Mouse (Mus musculus) C2C12 (cell line): ENCODE results near the gene Efna5. TPM values are rescaled to one million over a fixed set of nuclear protein-coding genes. Genes with fewer than 3 reads are reported as not detected.

Experiments
- H3K27me3 ChIP-seq: one replicate; pipeline ENCODE4 v1.6.1; 2011; ENCODE audit not compliant: control insufficient read depth, insufficient read depth, insufficient read length
- H3K36me3 ChIP-seq: one replicate; pipeline ENCODE4 v1.6.1; 2011; ENCODE audit not compliant: control insufficient read depth, insufficient read depth
- H3K4me3 ChIP-seq: one replicate; pipeline ENCODE4 v1.5.1; 2011; ENCODE audit warnings: mild to moderate bottlenecking, control low read depth; ENCODE audit not compliant: poor library complexity, insufficient read depth, severe bottlenecking
- H3K79me2 ChIP-seq: one replicate; pipeline ENCODE4 v1.6.1; 2011; ENCODE audit not compliant: control insufficient read depth, insufficient read depth
- H3K79me3 ChIP-seq: one replicate; pipeline ENCODE4 v1.6.1; 2011; ENCODE audit warnings: low read depth, control low read depth
- H3ac ChIP-seq: one replicate; pipeline ENCODE3; 2011; ENCODE audit warnings: low read depth; ENCODE audit not compliant: control insufficient read depth, insufficient read length
- CEBPB ChIP-seq: IDR thresholded peaks from one replicate; pipeline ENCODE4 v1.6.1; 2011; ENCODE audit warnings: low read depth, mild to moderate bottlenecking, control low read depth, moderate library complexity
- CTCF ChIP-seq: IDR thresholded peaks from one replicate; pipeline ENCODE4 v1.5.1; 2011; ENCODE audit not compliant: control insufficient read depth, insufficient read depth, insufficient read length
- FOSL1 ChIP-seq: IDR thresholded peaks from one replicate; pipeline ENCODE4 v1.8.0; 2011; ENCODE audit warnings: mild to moderate bottlenecking, low read length; ENCODE audit not compliant: poor library complexity, insufficient read depth, severe bottlenecking
- MAX ChIP-seq: IDR thresholded peaks from one replicate; pipeline ENCODE4 v1.6.1; 2011; ENCODE audit warnings: mild to moderate bottlenecking, control low read depth
- MYOD1 ChIP-seq: IDR thresholded peaks from one replicate; pipeline ENCODE4 v1.6.1; 2011; ENCODE audit warnings: low read depth; ENCODE audit not compliant: control insufficient read depth, insufficient read length
- MYOG ChIP-seq: IDR thresholded peaks from one replicate; pipeline ENCODE4 v1.6.1; 2011; ENCODE audit not compliant: control insufficient read depth, insufficient read length; ENCODE audit errors: extremely low read depth
- USF1 ChIP-seq: IDR thresholded peaks from one replicate; pipeline ENCODE4 v1.6.1; 2011; ENCODE audit warnings: low read depth, mild to moderate bottlenecking, control low read depth, moderate library complexity
- polyA plus RNA-seq: library from polyadenylated mRNA; unstranded; fragments of >200 nt; fragmentation: generic; extraction: Trizol; gene quantifications from one replicate; pipeline ENCODE4 v1.2.1, GENCODE M21; 2012; ENCODE audit warnings: missing spikeins

Efna5 gene
- polyA plus RNA-seq, 1 experiment = 8.1 TPM

DNA sequence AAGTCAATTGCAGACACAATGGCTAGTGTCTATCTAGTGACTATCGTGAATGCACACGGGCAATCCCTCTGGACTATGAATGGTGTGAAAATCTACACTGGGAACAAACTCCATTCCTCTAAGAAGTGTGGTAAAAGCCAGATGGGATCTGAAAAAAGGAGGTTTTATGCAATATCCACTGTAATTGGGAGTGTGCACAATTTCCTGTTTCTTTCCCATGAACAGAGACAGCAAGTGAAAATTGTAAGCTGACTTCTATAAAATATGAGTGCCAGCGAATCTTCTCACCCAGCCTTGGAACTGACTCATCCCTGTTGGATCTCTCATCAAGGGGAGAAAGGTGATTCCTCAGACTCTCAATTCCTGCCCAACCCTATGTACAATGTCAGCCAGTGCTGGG is 83.8 kb downstream of the Efna5 start:
- TF ChIP-seq CEBPB = no peak
- no peak for TF ChIP-seq CTCF
- TF ChIP-seq MYOD1 = no peak
- TF ChIP-seq FOSL1 = no peak
- no peak for TF ChIP-seq MAX
- TF ChIP-seq USF1 = no peak
- TF ChIP-seq MYOG = no peak
- no peaks in the 10 kb centered on the region for H3K27me3 ChIP-seq

GRCm38 (mm10) chr17:62789291-62790290 is 91.5 kb downstream of the Efna5 start:
- no peak overlapping the region for H3K4me3 ChIP-seq
- no peaks in the 10 kb centered on the region for H3K27me3 ChIP-seq
- no peaks in the 10 kb centered on the region for H3K36me3 ChIP-seq
- peaks cover 49% of the 10 kb centered on the region for H3K79me2 ChIP-seq
- H3K79me3 ChIP-seq = peaks cover 7% of the 10 kb centered on the region
- H3ac ChIP-seq = no peak overlapping the region
- no peak for TF ChIP-seq CEBPB
- TF ChIP-seq MYOD1 = no peak
- TF ChIP-seq CTCF = no peak
- TF ChIP-seq USF1 = no peak
- no peak for TF ChIP-seq FOSL1
- no peak for TF ChIP-seq MAX
- TF ChIP-seq MYOG = no peak

More for the DNA sequence above, 83.8 kb downstream of the Efna5 start:
- no peak overlapping the region for H3K4me3 ChIP-seq
- H3K79me2 ChIP-seq = peaks cover 39% of the 10 kb centered on the region
- H3K36me3 ChIP-seq = no peaks in the 10 kb centered on the region
- no peak overlapping the region for H3ac ChIP-seq
- peaks cover 12% of the 10 kb centered on the region for H3K79me3 ChIP-seq

- peaks cover 53% of the 10 kb centered on the region for H3K79me2 ChIP-seq
- no peaks in the 10 kb centered on the region for H3K27me3 ChIP-seq
- peaks cover 7% of the 10 kb centered on the region for H3K79me3 ChIP-seq
- no peak overlapping the region for H3K4me3 ChIP-seq
- no peak for TF ChIP-seq MAX
- no peak for TF ChIP-seq MYOD1
- TF ChIP-seq CEBPB = no peak
- TF ChIP-seq MYOG = no peak
- no peak for TF ChIP-seq FOSL1
- no peak for TF ChIP-seq CTCF
- TF ChIP-seq USF1 = no peak
- H3ac ChIP-seq = no peak overlapping the region
- H3K36me3 ChIP-seq = no peaks in the 10 kb centered on the region
Measured at GRCm38 (mm10) chr17:62788783-62789182, 92.3 kb downstream of the Efna5 start.

- no peaks in the 10 kb centered on the region for H3K36me3 ChIP-seq
- no peak overlapping the region for H3ac ChIP-seq
- peaks cover 5% of the 10 kb centered on the region for H3K79me3 ChIP-seq
- H3K79me2 ChIP-seq = peaks cover 49% of the 10 kb centered on the region
- no peak overlapping the region for H3K4me3 ChIP-seq
- H3K27me3 ChIP-seq = no peaks in the 10 kb centered on the region
- TF ChIP-seq MYOG (no peak), MAX (no peak), MYOD1 (no peak), USF1 (no peak), FOSL1 (no peak), CEBPB (no peak), CTCF (no peak)
Measured at GRCm38 (mm10) chr17:62787855-62788254, 93.3 kb downstream of the Efna5 start.

- Histone ChIP-seq H3K36me3 (no peaks in the 10 kb centered on the region), H3K79me2 (peaks cover 48% of the 10 kb centered on the region), H3K4me3 (no peak overlapping the region), H3ac (no peak overlapping the region), H3K79me3 (peaks cover 4% of the 10 kb centered on the region), H3K27me3 (no peaks in the 10 kb centered on the region)
- TF ChIP-seq CEBPB = no peak
- no peak for TF ChIP-seq FOSL1
- no peak for TF ChIP-seq USF1
- TF ChIP-seq MAX = no peak
- no peak for TF ChIP-seq MYOG
- no peak for TF ChIP-seq MYOD1
Measured at GRCm38 (mm10) chr17:62786602-62786907, 94.6 kb downstream of the Efna5 start.
